Mouse (Mus musculus): Measurements from ENCODE around the gene Rbm20.

DNA sequence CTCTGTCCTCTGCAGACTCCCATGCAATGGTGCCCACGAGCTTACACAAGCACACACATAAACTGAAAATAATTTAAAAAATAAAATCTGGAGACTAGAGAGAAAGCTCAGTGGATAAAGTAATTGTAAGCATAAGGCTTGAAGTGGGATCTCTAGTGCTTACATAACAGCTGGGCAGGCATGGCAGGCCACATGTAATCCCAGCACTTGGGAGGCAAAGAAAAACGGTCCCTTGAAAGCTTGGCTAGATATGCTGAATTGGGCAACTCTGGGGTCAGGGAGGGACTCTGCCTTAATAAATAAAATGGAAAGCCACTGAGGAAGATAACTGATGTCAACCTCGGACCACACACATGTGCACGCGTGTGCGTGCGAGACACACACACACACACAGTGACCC, 104.7 kb downstream of the Rbm20 start:
- no peak for TF ChIP-seq EP300 (IDR thresholded peaks at IDR 0.05; ENCODE audit: low read depth)
- TF ChIP-seq CTCF (IDR thresholded peaks at IDR 0.05; ENCODE audit: low read depth): no peak
